15 mouse cellular contexts compared by ENCODE assay signal in the genomic region with DNA sequence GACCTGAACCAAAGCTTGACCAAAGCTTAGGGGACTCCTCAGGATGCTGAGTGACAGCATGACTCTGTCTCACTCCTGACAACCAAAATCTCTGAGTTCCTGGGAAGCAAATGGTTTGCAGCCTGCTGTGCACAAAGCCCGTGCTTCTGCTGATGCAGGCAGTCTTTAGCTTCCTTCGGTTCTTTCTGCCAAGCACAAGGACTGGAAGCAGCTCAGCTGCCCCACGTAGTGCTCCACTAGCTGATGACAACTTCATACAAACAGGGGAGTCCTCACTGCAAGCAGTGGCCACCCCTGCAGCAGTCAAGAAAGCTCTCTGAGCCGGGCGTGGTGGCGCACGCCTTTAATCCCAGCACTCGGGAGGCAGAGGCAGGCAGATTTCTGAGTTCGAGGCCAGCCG.
"Had no signal": no experiment of that assay in that cellular context is flagged by ENCODE, and none has a peak within 500 bp of the region (broad histone marks: within the 10 kb centered on the region; RNA-seq: fewer than 3 reads in every experiment).

No protein-coding gene starts in this region.

- H3K4me3 ChIP-seq: neural tube, embryonic 15.5 days; stomach, embryonic 15.5 days had no signal

- H3K9me3 ChIP-seq: neural tube, embryonic 15.5 days; stomach, embryonic 15.5 days had no signal

- H3K4me2 ChIP-seq: neural tube, embryonic 15.5 days; stomach, embryonic 15.5 days had no signal

- H3K27ac ChIP-seq: neural tube, embryonic 15.5 days; stomach, embryonic 15.5 days; stomach, postnatal 0 days had no signal

- H3K9ac ChIP-seq: neural tube, embryonic 15.5 days; stomach, embryonic 15.5 days had no signal

- H3K4me1 ChIP-seq: neural tube, embryonic 15.5 days; stomach, embryonic 15.5 days had no signal

- DNase-seq: retina, postnatal 1 day; right cerebral cortex, adult 18-20 months; right cerebral cortex, postnatal 14 days; right cerebral cortex, postnatal 25 days; right cerebral cortex, postnatal 4 days; spleen, adult 18-20 months; thymus, adult 18-20 months; thymus, adult 2 months; thymus, postnatal 14 days; thymus, postnatal 25 days; thymus, postnatal 36 days; thymus, postnatal 4 days had no signal

- H3K36me3 ChIP-seq: neural tube, embryonic 15.5 days; stomach, embryonic 15.5 days had no signal

- H3K27me3 ChIP-seq: neural tube, embryonic 15.5 days; stomach, embryonic 15.5 days had no signal
